14 mouse cellular contexts compared by ENCODE assay signal in the genomic region with DNA sequence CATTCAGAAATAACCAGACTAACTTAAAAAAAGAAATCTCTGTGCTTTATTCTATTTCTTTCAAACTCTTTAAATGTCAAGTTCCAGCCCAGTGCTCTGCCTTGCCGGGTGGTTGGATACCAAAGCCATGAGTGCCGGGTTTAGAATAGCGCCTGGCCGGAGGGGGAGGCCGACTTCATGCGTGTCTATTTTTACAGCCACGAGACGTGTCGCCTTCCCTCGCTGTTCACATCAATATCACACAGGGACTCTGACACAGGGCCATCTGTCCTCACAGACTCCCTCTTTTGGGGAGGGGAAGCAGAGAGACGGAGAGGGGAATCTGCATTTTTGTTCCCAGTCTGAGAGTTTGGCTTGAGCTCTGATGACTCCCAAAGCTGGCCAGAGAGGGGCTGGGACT. TPM values are rescaled to one million over a fixed set of nuclear protein-coding genes. Genes with fewer than 3 reads are reported as not detected.
DNase-seq lines count a peak whose midpoint lies in the region; ATAC-seq and TF ChIP-seq lines count a peak whose summit lies in the region.
"Had no signal": no experiment of that assay in that cellular context is flagged by ENCODE, and none has a peak within 500 bp of the region (broad histone marks: within the 10 kb centered on the region; RNA-seq: fewer than 3 reads in every experiment).

No protein-coding gene starts in this region.

- no peak overlapping the region for H3K4me3 ChIP-seq in embryonic facial prominence, embryonic 14.5 days (ENCODE audit: low read depth, low read length)
- no peak overlapping the region for H3K4me3 ChIP-seq in embryonic facial prominence, embryonic 10.5 days
- no peak overlapping the region for H3K4me3 ChIP-seq in heart, adult 2 months
- no peak overlapping the region for H3K4me3 ChIP-seq in heart, embryonic 10.5 days
- H3K4me3 ChIP-seq: midbrain, embryonic 13.5 days had no signal

- H3K27me3 ChIP-seq in embryonic facial prominence, embryonic 14.5 days (replicated peaks; ENCODE audit: control insufficient read depth, insufficient read depth, low read length) = no peaks in the 10 kb centered on the region; the same call in 1 of the 2 replicates
- H3K27me3 ChIP-seq in embryonic facial prominence, embryonic 10.5 days (replicated peaks; ENCODE audit: low read depth, poor library complexity, severe bottlenecking) = peaks cover 25% of the 10 kb centered on the region
- H3K27me3 ChIP-seq in heart, adult 2 months (ENCODE audit: control insufficient read depth, insufficient read depth, low read length) = no peaks in the 10 kb centered on the region
- peaks cover 55% of the 10 kb centered on the region for H3K27me3 ChIP-seq in heart, embryonic 10.5 days (ENCODE audit: insufficient read depth, poor library complexity, severe bottlenecking)

- TF ChIP-seq CTCF in heart, adult 2 months (IDR thresholded peaks at IDR 0.05) = no peak

- intact Hi-C loops in heart, adult 2 months (cut with DNase I) = no loop called here

- peak; percentile 33 for DNase-seq in embryonic facial prominence, embryonic 14.5 days (ENCODE audit: low spot score)
- no peak for DNase-seq in embryonic facial prominence, embryonic 10.5 days (ENCODE audit: low spot score)
- peak; percentile 27 to 49 for DNase-seq in heart, adult 2 months
- DNase-seq in heart, embryonic 10.5 days (ENCODE audit: low spot score) = no peak
- DNase-seq in right cerebral cortex, postnatal 10 days (ENCODE audit: low spot score in 2 of 2) = peak; percentile 68 to 86
- DNase-seq in right cerebral cortex, postnatal 25 days = no peak
- DNase-seq in embryo, embryonic 11 days = no peak
- DNase-seq in adrenal gland, adult (ENCODE audit: inconsistent age in 2 of 2, low spot score in 1 of 2) = no peak
- DNase-seq: cerebellum, adult 8-10 months; kidney, adult 9 months; layer of hippocampus, postnatal 36 days; lung, postnatal 36 days; right cerebral cortex, postnatal 14 days had no signal

- no peaks in the 10 kb centered on the region for H3K36me3 ChIP-seq in embryonic facial prominence, embryonic 14.5 days (ENCODE audit: control insufficient read depth, insufficient read depth, low read length)
- no peaks in the 10 kb centered on the region for H3K36me3 ChIP-seq in embryonic facial prominence, embryonic 10.5 days (replicated peaks)
- no peaks in the 10 kb centered on the region for H3K36me3 ChIP-seq in heart, adult 2 months (ENCODE audit: control insufficient read depth, insufficient read depth, low read length)
- H3K36me3 ChIP-seq in heart, embryonic 10.5 days = no peaks in the 10 kb centered on the region
- H3K36me3 ChIP-seq: midbrain, embryonic 13.5 days had no signal

- H3K9ac ChIP-seq in embryonic facial prominence, embryonic 14.5 days (ENCODE audit: low read depth, low read length) = no peak overlapping the region
- H3K9ac ChIP-seq in heart, adult 2 months (ENCODE audit: low read depth, low read length) = no peak overlapping the region
- H3K9ac ChIP-seq: midbrain, embryonic 13.5 days had no signal

- H3K4me1 ChIP-seq in embryonic facial prominence, embryonic 14.5 days (ENCODE audit: control insufficient read depth, insufficient read depth, low read length) = peaks cover 2% of the 10 kb centered on the region; the same call in 1 of the 2 replicates
- H3K4me1 ChIP-seq in embryonic facial prominence, embryonic 10.5 days = peaks cover 18% of the 10 kb centered on the region
- H3K4me1 ChIP-seq in heart, adult 2 months (ENCODE audit: control insufficient read depth, insufficient read depth, low read length) = peaks cover 2% of the 10 kb centered on the region
- peaks cover 19% of the 10 kb centered on the region for H3K4me1 ChIP-seq in heart, embryonic 10.5 days

- no peak overlapping the region for H3K27ac ChIP-seq in embryonic facial prominence, embryonic 14.5 days (replicated peaks; ENCODE audit: low read depth, low read length)
- H3K27ac ChIP-seq in embryonic facial prominence, embryonic 10.5 days (replicated peaks) = no peak overlapping the region
- no peak overlapping the region for H3K27ac ChIP-seq in heart, adult 2 months
- no peak overlapping the region for H3K27ac ChIP-seq in heart, embryonic 10.5 days
- H3K27ac ChIP-seq: midbrain, embryonic 13.5 days had no signal

- no peaks in the 10 kb centered on the region for H3K79me2 ChIP-seq in heart, adult 2 months (replicated peaks; ENCODE audit: control insufficient read depth, insufficient read depth, low read length)

- H3K9me3 ChIP-seq in embryonic facial prominence, embryonic 14.5 days (ENCODE audit: control insufficient read depth, low read length) = no peaks in the 10 kb centered on the region
- H3K9me3 ChIP-seq in embryonic facial prominence, embryonic 10.5 days = no peaks in the 10 kb centered on the region
- H3K9me3 ChIP-seq in heart, embryonic 10.5 days = no peaks in the 10 kb centered on the region
- H3K9me3 ChIP-seq: midbrain, embryonic 13.5 days had no signal

- no peak for TF ChIP-seq EP300 in heart, adult 2 months (IDR thresholded peaks at IDR 0.05; ENCODE audit: insufficient read depth, low read depth, low read length)

- H3K4me2 ChIP-seq in embryonic facial prominence, embryonic 14.5 days (ENCODE audit: low read depth, low read length) = no peak overlapping the region
- H3K4me2 ChIP-seq: midbrain, embryonic 13.5 days had no signal

- WGBS in embryonic facial prominence, embryonic 14.5 days = 74% methylated on average over 11 of the region's 11 CpGs
- WGBS in embryonic facial prominence, embryonic 10.5 days = 90% methylated on average over 11 of the region's 11 CpGs
- WGBS in heart, adult 2 months = 48% methylated on average over 11 of the region's 11 CpGs
- WGBS in heart, embryonic 10.5 days = 50% methylated on average over 11 of the region's 11 CpGs

- no peak for ATAC-seq in embryonic facial prominence, embryonic 14.5 days (ENCODE audit: low read depth)
- ATAC-seq: midbrain, embryonic 13.5 days had no signal

- TF ChIP-seq POLR2A in heart, adult 2 months (IDR thresholded peaks at IDR 0.05; ENCODE audit: insufficient read depth, low read depth, low read length) = no peak

RNA-seq across cellular contexts. Expression of gene Rplp1, which starts 58.7 kb away (rescaled TPM):
- 1,887 and 1,994 TPM in 2 replicates for polyA plus RNA-seq in embryonic facial prominence, embryonic 14.5 days (2014; fragmentation: Nextera tagmentation; extraction: Ambion mirVana)
- polyA plus RNA-seq in embryonic facial prominence, embryonic 10.5 days (2016; fragmentation: Nextera tagmentation; extraction: Ambion mirVana) = 1,152 and 1,189 TPM in 2 replicates
- total RNA-seq in heart, adult 2 months (2021) = 1,000 to 10,000 TPM; 1,490 to 1,640 TPM
- 2,522 and 4,232 TPM in 2 replicates for polyA plus RNA-seq in heart, adult 2 months (2012; rRNA removed)
- 900 and 968 TPM in 2 replicates for polyA plus RNA-seq in heart, embryonic 10.5 days (2016; fragmentation: Nextera tagmentation; extraction: Ambion mirVana)

Comparison
In these comparisons a context has a peak if more than half of its experiments do, and no peak if none do; other contexts are left out.
1. DNase-seq: peak in embryonic facial prominence, embryonic 14.5 days (single experiment), heart, adult 2 months (2 of 2) and right cerebral cortex, postnatal 10 days (2 of 2); none in embryonic facial prominence, embryonic 10.5 days (single experiment), heart, embryonic 10.5 days (single experiment), right cerebral cortex, postnatal 25 days (single experiment), embryo, embryonic 11 days (single experiment) and adrenal gland, adult (0 of 2).